Mouse (Mus musculus): ENCODE results near the gene Atxn2l. TPM values are rescaled to one million over a fixed set of nuclear protein-coding genes. Genes with fewer than 3 reads are reported as not detected.

The Atxn2l gene
- total RNA-seq, 2 experiments from 2014 or later, result 116 to 121 TPM

Other genes starting within 250 kb of the Atxn2l start
- gene Sbk1, start 230.8 kb downstream of the Atxn2l start, total RNA-seq (2021), result 10 to 100 TPM; 81.0 to 86.8 TPM
- 1 to 10 TPM; 1.2 to 1.9 TPM for gene Lat, start 133.9 kb downstream of the Atxn2l start, total RNA-seq (2021)
- gene Spns1, start 126.0 kb downstream of the Atxn2l start, total RNA-seq (2021), result 10 to 100 TPM; 81.4 to 86.6 TPM
- gene Nfatc2ip, start 106.7 kb downstream of the Atxn2l start, total RNA-seq (2021), result 1 to 10 TPM; 6.0 to 6.9 TPM
- not detected for gene Cd19, start 88.5 kb downstream of the Atxn2l start, total RNA-seq (2021)
- gene Rabep2, start 74.7 kb downstream of the Atxn2l start, total RNA-seq (2021), result 10 to 100 TPM; 14.2 to 15.2 TPM
- gene Atp2a1, start 40.3 kb downstream of the Atxn2l start, total RNA-seq (2021), result 1 to 10 TPM; 1.0 TPM
- 10 to 100 TPM; 75.0 to 76.4 TPM for gene Sh2b1, start 28.0 kb downstream of the Atxn2l start, total RNA-seq (2021)
- 10 to 100 TPM; 78.7 to 84.1 TPM for gene Tufm, start 16.1 kb downstream of the Atxn2l start, total RNA-seq (2021)
- gene Eif3c, start 63.0 kb upstream of the Atxn2l start, total RNA-seq (2021), result 100 to 1,000 TPM; 180 to 184 TPM
- gene Apobr, start 81.5 kb upstream of the Atxn2l start, total RNA-seq (2021), result under 1 TPM; 0.62 to 0.94 TPM
- 10 to 100 TPM; 27.5 to 32.1 TPM for gene Cln3, start 82.4 kb upstream of the Atxn2l start, total RNA-seq (2021)
- not detected for gene Il27, start 91.5 kb upstream of the Atxn2l start, total RNA-seq (2021)
- 1 to 10 TPM; 6.8 to 8.8 TPM for gene Nupr1, start 127.4 kb upstream of the Atxn2l start, total RNA-seq (2021)
- 10 to 100 TPM; 26.1 to 33.5 TPM for gene Sgf29, start 145.9 kb upstream of the Atxn2l start, total RNA-seq (2021)
- 10 to 100 TPM in 1 of 2 experiments, 1 to 10 TPM in 1; 9.5 to 11.6 TPM for gene Sult1a1, start 173.0 kb upstream of the Atxn2l start, total RNA-seq (2021)
- gene Bola2, start 192.0 kb upstream of the Atxn2l start, total RNA-seq (2021), result 100 to 1,000 TPM; 105 to 106 TPM
- 10 to 100 TPM; 17.3 to 17.4 TPM for gene Slx1b, start 192.3 kb upstream of the Atxn2l start, total RNA-seq (2021)
- gene Coro1a, start 204.3 kb upstream of the Atxn2l start, total RNA-seq (2021), result 100 to 1,000 TPM; 121 to 122 TPM

Measured in layer of hippocampus, adult 18-20 months (tissue).